Mouse (Mus musculus) spleen, postnatal 4 days (tissue): ENCODE results near the gene Arl5a.

ENCODE experiments used
- DNase-seq, 2 experiments: peaks; one replicate each; pipeline ENCODE4 v3.0.0; 2022; ENCODE audit warnings: low spot score in 2 of 2

The Arl5a gene

GRCm38 (mm10) chr2:52361086-52361485 is 63.6 kb downstream of the Arl5a start:
- no peak for DNase-seq

- no peak for DNase-seq
These were observed 65.0 kb downstream of the Arl5a start for GRCm38 (mm10) chr2:52359722-52360121.

GRCm38 (mm10) chr2:52358156-52358555 is 66.5 kb downstream of the Arl5a start:
- no peak for DNase-seq

GRCm38 (mm10) chr2:52351029-52351428 is 73.7 kb downstream of the Arl5a start:
- no peak for DNase-seq
